Mouse (Mus musculus) cerebellum, postnatal 36 days (tissue): ENCODE measurements at regions not wholly inside any gene's neighbourhood (a gene's known extent, or its start where the extent isn't known, plus 50 kb on each side); places are given as distances from the start of the nearest gene placed in this dataset.

Experiments used
- DNase-seq, 2 experiments: peaks; one replicate each; pipeline ENCODE4 v3.0.0; 2021 to 2022; ENCODE audit warnings: mixed read lengths in 2 of 2

- no peak for DNase-seq
These were observed 55.2 kb upstream of the Parp11 start for GRCm38 (mm10) chr6:127391258-127392011.

DNA sequence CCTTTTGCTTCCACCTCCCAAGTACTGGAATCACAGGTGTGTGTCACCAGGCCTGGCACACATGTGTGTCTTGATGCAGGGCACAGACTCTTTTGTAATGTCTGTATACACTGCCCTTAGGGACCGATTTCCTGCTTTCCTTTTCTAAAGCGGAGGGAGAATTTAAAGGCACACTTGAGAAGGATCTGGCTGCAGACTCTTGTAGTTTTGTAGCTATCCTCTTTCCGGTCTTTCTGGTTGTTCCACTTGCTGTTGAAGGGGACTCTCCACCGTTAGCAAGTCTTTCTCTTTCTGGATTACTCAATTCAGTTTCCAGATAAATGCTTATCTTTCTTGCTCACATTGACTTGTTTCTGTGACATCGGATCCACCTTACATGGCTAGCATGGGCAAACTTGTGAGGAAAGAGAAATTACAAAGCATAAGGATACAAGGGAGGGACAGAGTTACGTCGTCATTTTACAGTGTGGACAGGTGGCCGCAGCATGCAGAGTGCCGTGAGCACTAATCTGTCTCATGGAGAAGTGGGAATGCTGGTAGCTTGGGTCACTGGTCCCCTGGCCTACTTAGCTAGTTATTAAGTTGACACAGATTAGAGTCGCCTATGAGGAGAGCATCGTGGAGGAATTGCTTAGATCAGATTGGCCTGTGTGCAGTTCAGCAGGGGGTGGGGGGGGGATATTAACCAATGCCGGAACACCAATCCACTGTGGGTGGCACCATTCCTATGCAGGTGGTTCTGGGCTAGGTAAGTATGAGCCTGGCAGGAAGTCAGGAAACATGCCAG lies 54.4 kb upstream of the Parp11 start:
- DNase-seq: no peak

DNA sequence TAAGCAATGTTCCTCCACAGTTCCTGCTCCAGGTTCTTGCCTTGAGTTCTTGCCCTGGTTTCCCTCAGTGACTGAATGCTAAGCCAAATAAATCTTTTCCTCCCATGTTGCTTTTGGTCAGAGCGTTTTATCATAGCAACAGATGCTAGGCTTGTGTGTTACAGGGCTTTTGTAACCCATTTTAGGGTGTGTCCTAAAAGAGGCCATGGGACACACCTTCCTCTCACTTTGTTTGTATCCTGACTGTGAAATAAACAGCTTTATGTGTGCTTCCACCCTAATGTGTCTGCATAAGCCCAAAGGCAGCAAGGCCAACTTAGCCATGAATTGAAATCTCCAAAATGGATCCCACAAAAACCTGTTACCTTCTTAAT lies 53.9 kb upstream of the Parp11 start:
- DNase-seq: no peak

DNA sequence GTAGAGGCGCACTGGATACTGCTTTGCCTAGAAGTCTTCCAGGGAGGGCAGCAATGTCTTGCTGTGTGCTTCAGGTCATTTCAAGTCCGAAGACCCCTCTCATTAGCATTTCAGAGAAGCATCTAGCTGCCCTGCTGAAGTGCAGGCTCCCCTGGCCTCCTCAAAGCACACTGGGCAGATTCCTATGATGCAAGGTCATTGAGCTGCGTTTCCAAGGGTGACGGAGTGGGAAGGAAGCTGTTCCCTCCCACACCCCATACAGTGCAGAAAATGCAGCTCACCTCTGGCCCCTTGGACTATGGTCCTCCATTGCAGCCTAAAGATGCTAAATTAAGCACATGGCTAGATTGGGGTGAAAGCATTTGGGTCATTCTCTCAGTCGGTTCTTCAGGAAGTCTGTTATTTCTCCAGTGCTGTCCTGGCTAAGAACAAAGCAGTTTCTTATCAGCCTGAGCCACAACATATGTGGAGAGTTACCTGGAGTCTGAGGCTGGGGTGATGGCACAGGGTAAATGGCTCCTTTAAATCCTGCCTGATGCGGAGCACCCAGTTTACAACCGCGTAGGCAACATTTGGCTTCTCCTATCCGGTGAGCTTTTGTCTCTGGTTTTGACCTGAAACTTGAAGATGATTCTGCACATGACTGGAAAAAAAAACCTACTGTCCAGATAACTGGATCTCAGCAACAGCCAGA lies 52.6 kb upstream of the Parp11 start:
- no peak for DNase-seq
